Mouse (Mus musculus): Measurements from ENCODE around the gene Olfr1222.
"Not testable (repeated sequence)": the region's sequence is repeated elsewhere in the genome, so short reads cannot be mapped to it uniquely, and the experiment has no call there.

The Olfr1222 gene

GRCm38 (mm10) chr2:89132954-89133353, at the start of gene Olfr1222:
Gene Olfr1222 (minus strand): TSS chr2:89133054.
- DNase-seq (ENCODE audit: low spot score in 2 of 2): no peak

GRCm38 (mm10) chr2:89174569-89174968, 41.7 kb upstream of the Olfr1222 start, which contains the start of gene Olfr1225:
Gene Olfr1225 (minus strand): TSS chr2:89174669.
- DNase-seq (ENCODE audit: low spot score in 2 of 2): no peak

GRCm38 (mm10) chr2:89164711-89165110, 31.9 kb upstream of the Olfr1222 start:
- not testable (repeated sequence) for DNase-seq (ENCODE audit: low spot score in 2 of 2)

GRCm38 (mm10) chr2:89163991-89164390, 31.1 kb upstream of the Olfr1222 start, which contains the start of gene Olfr1224-ps1:
Gene Olfr1224-ps1 (minus strand): TSS chr2:89164091.
- not testable (repeated sequence) for DNase-seq (ENCODE audit: low spot score in 2 of 2)

GRCm38 (mm10) chr2:89151460-89151859, 18.6 kb upstream of the Olfr1222 start, which contains the start of gene Olfr1223:
Gene Olfr1223 (minus strand): TSS chr2:89151560.
- DNase-seq (ENCODE audit: low spot score in 2 of 2): no peak

- no peak for DNase-seq (ENCODE audit: low spot score in 2 of 2)
Observed at GRCm38 (mm10) chr2:89117183-89117582, 15.7 kb downstream of the Olfr1222 start, which contains the start of gene Olfr1221. Gene Olfr1221 (minus strand): TSS chr2:89117283.

GRCm38 (mm10) chr2:89106735-89107134, 26.1 kb downstream of the Olfr1222 start, which contains the start of gene Olfr1220:
Gene Olfr1220 (minus strand): TSS chr2:89106835.
- DNase-seq (ENCODE audit: low spot score in 2 of 2): no peak

- DNase-seq (ENCODE audit: low spot score in 2 of 2): no peak
Observed at GRCm38 (mm10) chr2:89105651-89106050, 27.2 kb downstream of the Olfr1222 start.

GRCm38 (mm10) chr2:89093848-89094247, 39.0 kb downstream of the Olfr1222 start:
- DNase-seq (ENCODE audit: low spot score in 2 of 2): no peak

- no peak for DNase-seq (ENCODE audit: low spot score in 2 of 2)
Observed at GRCm38 (mm10) chr2:89083413-89083812, 49.4 kb downstream of the Olfr1222 start, which contains the start of gene Olfr1219. Gene Olfr1219 (minus strand): TSS chr2:89083513.

GRCm38 (mm10) chr2:89081487-89081886, 51.4 kb downstream of the Olfr1222 start:
- no peak for DNase-seq (ENCODE audit: low spot score in 2 of 2)

Measured in right cerebral cortex, postnatal 36 days (tissue).